Mouse (Mus musculus) lung, adult 2 months (tissue): Measurements from ENCODE around the gene Ninl. TPM values are rescaled to one million over a fixed set of nuclear protein-coding genes. Genes with fewer than 3 reads are reported as not detected.
"Not testable (repeated sequence)": the region's sequence is repeated elsewhere in the genome, so short reads cannot be mapped to it uniquely, and the experiment has no call there.

Experiments used
- DNase-seq: peaks from one replicate; pipeline ENCODE4 v3.0.0; 2022
- H3K4me1 ChIP-seq: fragments of 200-500 bp; 2 replicates; pipeline ENCODE4 v1.6.1; 2011; ENCODE audit warnings: low read length; ENCODE audit not compliant: control insufficient read depth, insufficient read depth
- H3K4me3 ChIP-seq: fragments of 200-500 bp; replicated peaks from 2 replicates; pipeline ENCODE3; 2011; ENCODE audit warnings: low read depth, mild to moderate bottlenecking, control low read depth, low read length; ENCODE audit errors: extremely low read depth
- CTCF ChIP-seq: fragments of 200-500 bp; IDR thresholded peaks from 2 replicates; pipeline ENCODE4 v1.5.1; 2011; ENCODE audit warnings: mild to moderate bottlenecking, low read length, control low read depth; ENCODE audit not compliant: insufficient read depth
- POLR2A ChIP-seq: fragments of 200-500 bp; IDR thresholded peaks from 2 replicates; pipeline ENCODE4 v1.6.1; 2011; ENCODE audit warnings: low read depth, mild to moderate bottlenecking, control low read depth, low read length, borderline replicate concordance; ENCODE audit errors: extremely low read depth
- WGBS: fragments of 180-500 bp; shearing (Covaris S2); methylation state at CpG from one replicate; pipeline ENCODE4 v1.1.7; 2018; 5-methylcytosine and 5-hydroxymethylcytosine counted together
- polyA plus RNA-seq: library from polyadenylated mRNA; depleted of rRNA; stranded (reverse); fragments of >200 nt; gene quantifications from 2 replicates; pipeline ENCODE4 v1.2.3, GENCODE M21; 2012

Ninl gene
- polyA plus RNA-seq, 1 experiment, result 2.0 TPM

DNA sequence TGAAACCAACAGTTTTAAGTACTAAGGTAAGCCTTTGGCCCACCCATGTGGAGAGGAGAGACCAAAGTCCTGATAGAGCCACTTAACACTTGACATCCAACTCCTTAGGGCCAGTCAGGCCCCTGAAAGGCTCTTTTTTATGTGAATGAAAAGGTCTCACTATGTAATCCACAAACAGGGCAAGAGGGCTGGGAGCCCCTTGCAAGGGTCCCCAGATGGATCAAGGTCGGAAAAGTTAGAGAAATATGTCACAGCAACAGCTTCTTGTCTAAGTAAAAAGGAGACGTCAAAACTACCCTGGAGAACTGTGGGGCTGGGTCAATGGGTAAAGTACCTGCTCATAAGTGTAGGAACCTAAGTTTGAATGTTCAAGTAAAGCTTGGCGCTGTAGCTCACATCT lies 74.5 kb downstream of the Ninl start:
- DNase-seq, result no peak
- 79% methylated on average over 3 of the region's 3 CpGs for whole genome bisulfite sequencing
- Histone ChIP-seq H3K4me3 (no peak overlapping the region), H3K4me1 (no peaks in the 10 kb centered on the region)
- TF ChIP-seq CTCF, result no peak
- no peak for TF ChIP-seq POLR2A

DNA sequence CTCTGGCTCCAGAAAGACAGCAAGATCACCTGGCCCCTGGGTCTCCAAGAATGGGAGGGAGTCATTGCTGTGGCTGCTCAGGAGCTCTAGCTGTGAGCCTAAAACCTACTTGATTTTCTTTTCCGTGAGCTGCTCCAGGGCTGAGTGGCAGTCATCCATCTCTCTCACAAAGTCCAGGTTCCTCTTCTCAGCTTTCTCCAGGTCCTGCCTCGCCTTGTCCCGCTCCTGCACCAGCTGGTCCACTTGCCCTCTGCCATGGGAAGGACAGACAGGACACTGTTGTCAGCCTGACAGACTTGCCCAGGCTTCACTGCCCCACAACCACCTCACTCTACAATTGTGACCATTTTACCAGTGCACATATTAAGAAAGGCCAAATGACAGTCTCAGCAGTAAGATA lies 75.9 kb downstream of the Ninl start:
- no peak for DNase-seq
- TF ChIP-seq CTCF, result no peak
- TF ChIP-seq POLR2A, result no peak
- Histone ChIP-seq H3K4me1 (no peaks in the 10 kb centered on the region), H3K4me3 (no peak overlapping the region)
- WGBS, result 96% methylated on average over 3 of the region's 3 CpGs

DNA sequence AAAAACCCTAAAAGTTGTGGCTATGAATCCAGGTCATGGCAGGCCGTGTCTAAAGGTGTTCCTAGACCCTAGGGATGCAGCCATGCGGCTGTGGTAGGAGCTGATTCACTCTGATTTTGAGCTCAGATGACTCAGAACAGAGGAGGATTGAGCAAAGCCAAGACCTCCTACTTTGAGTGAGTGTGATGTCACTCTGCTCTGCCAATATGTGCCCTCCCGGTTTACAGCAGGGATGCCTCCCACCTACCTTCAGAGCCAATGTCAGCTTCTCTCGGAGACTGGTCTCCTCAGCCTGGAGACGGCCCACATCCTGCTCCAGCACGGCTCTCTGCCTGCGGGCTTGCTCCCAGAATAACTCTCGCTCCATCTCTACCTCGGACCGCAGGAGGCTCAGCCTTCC lies 79.7 kb downstream of the Ninl start:
- Histone ChIP-seq H3K4me3 (no peak overlapping the region), H3K4me1 (no peaks in the 10 kb centered on the region)
- DNase-seq, result no peak
- 89% methylated on average over 10 of the region's 10 CpGs for WGBS
- TF ChIP-seq CTCF (no peak), POLR2A (no peak)

DNA sequence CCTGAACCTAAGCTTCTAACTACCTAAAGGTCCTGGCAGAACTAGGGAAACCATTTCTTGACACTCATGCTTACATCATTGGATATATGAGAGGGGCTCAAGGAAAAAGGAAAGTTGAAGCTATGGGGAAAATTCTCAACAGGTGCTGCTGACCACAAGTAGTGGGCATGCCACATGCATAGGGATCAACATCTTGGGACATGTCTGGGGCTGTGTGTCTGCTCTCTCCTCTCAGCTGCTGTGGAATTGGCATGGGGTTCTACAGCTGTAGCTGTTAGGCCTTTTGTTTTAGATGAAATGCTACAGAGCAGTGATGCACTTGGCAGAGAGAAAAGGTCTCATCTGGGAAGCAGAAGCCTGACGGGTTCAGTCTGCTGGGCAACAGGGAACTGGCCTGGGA lies 83.3 kb downstream of the Ninl start:
- WGBS, result 65% methylated on average over 1 of the region's 1 CpGs
- TF ChIP-seq POLR2A (no peak), CTCF (no peak)
- no peak overlapping the region for H3K4me3 ChIP-seq
- no peaks in the 10 kb centered on the region for H3K4me1 ChIP-seq
- DNase-seq, result no peak

DNA sequence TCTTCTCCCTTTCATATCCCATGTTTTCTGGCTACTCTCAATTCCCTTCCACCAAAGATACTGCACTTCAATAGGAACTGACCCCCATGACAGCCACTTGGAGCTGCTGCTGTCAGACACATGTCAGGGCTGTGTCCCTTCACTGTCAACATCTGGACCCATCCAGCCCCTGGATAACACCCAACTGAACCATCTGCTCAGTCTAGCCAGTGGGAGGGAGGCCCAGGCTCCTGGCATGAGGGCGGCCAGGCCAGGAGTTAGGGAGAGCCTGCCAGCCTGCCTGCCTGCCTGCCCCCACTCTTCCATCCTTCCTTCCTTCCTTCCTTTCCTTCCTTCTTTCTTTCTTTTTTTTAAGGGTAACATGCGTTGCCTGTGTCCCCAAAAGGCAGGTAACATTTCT lies 88.0 kb downstream of the Ninl start:
- DNase-seq, result no peak
- TF ChIP-seq POLR2A (no peak), CTCF (no peak)
- Histone ChIP-seq H3K4me1 (no peaks in the 10 kb centered on the region), H3K4me3 (no peak overlapping the region)
- WGBS, result 68% methylated on average over 2 of the region's 2 CpGs

DNA sequence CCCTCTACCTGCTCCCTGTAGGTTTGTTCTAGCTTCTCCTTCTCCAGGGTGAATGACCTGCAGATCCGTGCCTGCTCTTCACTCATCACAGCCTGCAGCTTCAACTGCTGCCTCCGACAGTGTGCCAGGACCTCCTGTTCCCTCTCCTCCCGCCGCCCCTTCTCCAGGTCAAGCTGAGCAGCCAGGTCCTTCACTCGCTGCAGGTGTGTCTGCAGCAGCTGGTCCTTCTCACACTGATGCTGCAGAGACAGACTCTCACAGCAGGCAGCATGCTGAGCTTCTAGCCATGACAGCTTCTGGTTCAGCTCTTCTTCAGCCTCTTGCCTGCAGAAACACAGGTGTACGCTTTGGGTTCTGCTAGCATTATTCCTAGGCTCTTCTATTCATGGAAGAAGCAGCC lies 89.1 kb downstream of the Ninl start:
- H3K4me3 ChIP-seq, result no peak overlapping the region
- 86% methylated on average over 6 of the region's 6 CpGs for WGBS
- no peak for TF ChIP-seq CTCF
- no peak for TF ChIP-seq POLR2A
- H3K4me1 ChIP-seq, result no peaks in the 10 kb centered on the region
- no peak for DNase-seq

DNA sequence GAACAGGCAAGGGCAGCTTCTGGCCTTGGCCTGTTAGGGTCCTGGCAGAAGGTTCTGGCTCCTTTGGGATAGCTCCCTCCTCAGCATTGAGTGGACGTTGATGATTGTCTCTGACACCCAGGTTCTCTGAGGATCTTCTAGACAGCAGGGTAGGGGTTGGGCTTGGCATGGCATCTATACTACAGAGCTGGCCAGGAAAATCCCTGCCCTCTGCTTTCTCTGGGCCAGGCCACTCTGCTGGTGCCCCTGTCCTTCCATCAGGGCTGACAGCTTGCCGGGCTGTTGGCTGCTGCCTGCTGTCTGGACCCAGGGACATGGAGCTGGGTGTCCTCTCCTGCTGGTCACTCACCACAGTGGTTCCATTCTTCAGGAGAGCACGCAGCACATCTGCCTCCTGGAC lies 89.5 kb downstream of the Ninl start:
- WGBS, result 88% methylated on average over 3 of the region's 3 CpGs
- H3K4me1 ChIP-seq, result no peaks in the 10 kb centered on the region
- H3K4me3 ChIP-seq, result no peak overlapping the region
- no peak for DNase-seq
- TF ChIP-seq CTCF (no peak), POLR2A (no peak)

DNA sequence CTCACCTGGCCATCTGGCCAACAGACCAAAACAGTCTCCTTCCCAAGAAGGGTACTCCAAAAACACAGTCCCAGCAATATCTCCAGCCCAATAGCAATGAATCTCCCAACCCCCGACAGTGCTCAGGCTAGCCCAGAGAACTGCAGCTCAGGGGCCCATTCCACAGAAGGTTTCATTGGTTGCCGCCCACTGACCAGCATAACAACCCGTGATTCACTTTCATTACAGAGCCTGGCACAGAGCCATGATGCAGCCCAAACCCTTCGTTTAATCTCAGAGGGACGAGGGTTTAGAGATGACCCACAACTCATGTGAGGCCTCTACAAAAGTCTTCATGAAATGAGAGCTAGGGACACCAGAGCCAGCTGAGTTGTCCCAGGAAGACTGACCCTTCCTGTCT lies 90.4 kb downstream of the Ninl start:
- H3K4me3 ChIP-seq, result no peak overlapping the region
- WGBS, result 62% methylated on average over 5 of the region's 5 CpGs
- no peak for TF ChIP-seq POLR2A
- no peak for DNase-seq
- no peaks in the 10 kb centered on the region for H3K4me1 ChIP-seq

DNA sequence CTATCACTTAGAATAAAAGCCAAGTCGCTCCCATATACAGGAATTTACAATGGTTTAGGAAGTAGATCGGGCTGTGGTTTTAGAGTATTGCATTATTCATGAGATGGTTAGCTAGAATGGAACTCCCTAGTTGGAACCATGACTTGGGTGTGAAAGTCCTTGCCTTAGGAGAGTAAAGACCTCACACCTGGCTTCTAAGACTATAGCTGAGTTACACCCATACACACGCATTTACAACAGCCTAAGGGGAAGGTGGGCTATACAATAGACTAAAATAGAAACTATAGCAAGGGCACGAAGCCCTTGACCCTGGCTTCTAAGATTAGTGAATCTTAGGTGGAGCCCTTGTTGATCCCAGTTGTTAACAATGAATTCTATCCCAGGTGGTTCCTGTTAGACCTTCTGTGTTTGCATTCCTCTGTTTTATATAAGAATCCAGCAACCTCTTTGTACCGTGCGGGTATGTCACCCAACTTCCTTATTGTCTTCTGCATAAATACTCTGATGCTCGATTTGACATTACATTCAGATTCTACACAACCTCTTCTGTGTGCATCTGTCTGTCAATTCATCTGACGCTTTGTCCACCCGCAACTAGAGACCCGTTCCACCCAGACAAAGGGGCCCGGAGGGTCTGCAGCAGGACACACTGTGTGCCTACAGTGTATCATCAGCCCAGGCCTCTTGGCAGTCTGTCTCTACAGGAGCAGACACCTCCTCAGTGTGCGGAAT lies 91.1 kb downstream of the Ninl start:
- 82% methylated on average over 12 of the region's 12 CpGs for WGBS
- H3K4me3 ChIP-seq, DNase-seq, H3K4me1 ChIP-seq: not testable (repeated sequence)

DNA sequence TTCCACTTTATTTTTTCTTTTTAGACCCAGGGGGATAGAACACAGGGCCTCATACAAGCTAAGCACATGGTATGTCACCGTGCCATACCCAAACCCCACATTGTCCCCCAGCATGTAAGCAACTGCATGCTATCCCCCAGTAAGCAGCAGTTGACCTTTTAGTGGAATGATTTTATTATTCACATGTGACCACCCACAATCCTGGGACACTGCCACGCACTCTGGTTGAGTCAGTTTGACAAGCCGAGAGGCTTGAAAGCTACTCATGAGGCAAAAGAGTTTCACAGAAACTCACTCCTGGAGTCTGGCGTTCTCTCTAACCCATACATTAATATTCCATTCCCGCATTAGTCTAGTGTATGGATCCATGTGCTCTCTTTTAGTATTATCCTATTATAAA lies 91.8 kb downstream of the Ninl start:
- H3K4me1 ChIP-seq, H3K4me3 ChIP-seq, DNase-seq: not testable (repeated sequence)
- 91% methylated on average over 5 of the region's 5 CpGs for WGBS

DNA sequence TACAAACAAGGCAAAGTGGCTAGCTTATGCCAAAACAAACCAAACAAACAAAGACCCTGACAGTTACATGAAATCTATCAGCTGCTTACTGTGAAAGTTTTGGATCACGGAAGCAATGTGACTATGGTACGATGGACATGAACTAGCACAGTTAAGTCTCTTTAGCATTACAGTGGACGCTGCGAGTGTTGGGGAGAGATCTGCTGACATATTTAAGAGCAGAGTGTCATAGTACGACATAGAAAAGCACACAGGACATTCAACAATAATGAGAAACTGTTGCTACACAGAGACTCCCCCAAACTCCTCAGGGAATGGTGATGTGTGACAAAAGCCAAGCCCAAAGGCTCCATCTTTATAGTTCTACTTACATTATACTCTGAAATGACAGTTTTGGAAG lies 95.2 kb downstream of the Ninl start:
- DNase-seq, result no peak
- 92% methylated on average over 5 of the region's 5 CpGs for WGBS
- TF ChIP-seq CTCF (no peak), POLR2A (no peak)
- H3K4me3 ChIP-seq, result no peak overlapping the region
- H3K4me1 ChIP-seq, result no peaks in the 10 kb centered on the region
